Mouse (Mus musculus) liver, postnatal 0 days (tissue): ENCODE results near the gene Hbb-y.
A peak's percentile ranks its signal among the peaks of the same experiment; 100 is the strongest.

Experiments used
- CTCF ChIP-seq: sonication (generic); IDR thresholded peaks from 2 replicates; pipeline ENCODE4 v1.5.1; 2016; ENCODE audit warnings: antibody characterized with exemption, low read depth
- EP300 ChIP-seq: IDR thresholded peaks from 2 replicates; pipeline ENCODE4 v1.6.1; 2016; ENCODE audit warnings: antibody characterized with exemption, low read depth, mild to moderate bottlenecking

GRCm38 (mm10) chr7:103813766-103814165, 39.2 kb downstream of the Hbb-y start, which contains the start of gene Hbb-bt:
- TF ChIP-seq CTCF, result no peak
- peak; percentile 80; the same call in 1 of the 2 replicates for TF ChIP-seq EP300
